Mouse (Mus musculus): ENCODE measurements at regions not wholly inside any gene's neighbourhood (a gene's known extent, or its start where the extent isn't known, plus 50 kb on each side); places are given as distances from the start of the nearest gene placed in this dataset.

- DNase-seq (ENCODE audit: low spot score), result no peak
Observed at GRCm38 (mm10) chr5:46092549-46092948, 235.1 kb upstream of the Lcorl start.

DNA sequence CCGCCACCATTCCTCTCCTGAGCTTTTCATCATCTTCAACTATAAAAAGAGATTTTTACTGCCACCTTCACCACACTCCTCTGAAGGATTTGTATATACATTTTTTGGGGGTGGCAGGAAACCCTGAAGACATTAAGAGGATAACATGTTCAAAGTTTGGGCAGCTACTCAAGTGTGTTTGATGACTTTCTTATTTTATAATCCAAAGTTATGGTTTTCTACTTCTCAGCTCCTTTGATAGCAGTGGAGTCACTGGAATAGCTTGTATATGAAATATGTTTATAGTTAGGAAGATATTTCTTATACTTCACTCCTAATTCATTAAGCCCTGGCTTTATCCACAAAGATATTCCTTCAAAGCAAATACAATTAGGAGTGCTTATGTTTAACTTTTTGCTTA, 229.5 kb upstream of the Lcorl start:
- no peak for DNase-seq (ENCODE audit: low spot score)

DNA sequence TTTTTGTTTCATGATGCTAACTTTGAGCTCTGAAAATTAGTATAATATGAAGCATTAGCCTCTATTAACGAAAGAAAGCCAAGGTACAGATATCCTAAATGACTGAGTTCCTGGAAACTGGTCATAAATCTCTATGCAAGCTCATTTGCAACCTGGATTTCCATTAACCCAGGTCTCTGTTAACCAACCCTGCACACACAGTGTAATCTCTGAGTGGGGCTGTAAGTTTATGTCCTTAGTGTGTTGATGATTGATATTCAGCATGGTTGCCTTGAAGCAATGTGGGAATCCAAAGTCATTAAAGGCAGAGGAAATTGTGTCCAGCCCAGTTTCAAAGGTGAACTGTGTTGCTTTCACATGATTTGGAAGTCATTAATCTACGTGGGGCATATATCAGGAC, 225.9 kb upstream of the Lcorl start:
- no peak for DNase-seq (ENCODE audit: low spot score)

GRCm38 (mm10) chr5:46073744-46074143, 216.3 kb upstream of the Lcorl start:
- DNase-seq (ENCODE audit: low spot score), result no peak

- DNase-seq (ENCODE audit: low spot score), result peak; percentile 60
Observed at GRCm38 (mm10) chr5:46073136-46073535, 215.7 kb upstream of the Lcorl start.

GRCm38 (mm10) chr5:46059910-46060309, 202.5 kb upstream of the Lcorl start:
- no peak for DNase-seq (ENCODE audit: low spot score)

GRCm38 (mm10) chr5:46054850-46055249, 197.4 kb upstream of the Lcorl start:
- DNase-seq (ENCODE audit: low spot score), result no peak

DNA sequence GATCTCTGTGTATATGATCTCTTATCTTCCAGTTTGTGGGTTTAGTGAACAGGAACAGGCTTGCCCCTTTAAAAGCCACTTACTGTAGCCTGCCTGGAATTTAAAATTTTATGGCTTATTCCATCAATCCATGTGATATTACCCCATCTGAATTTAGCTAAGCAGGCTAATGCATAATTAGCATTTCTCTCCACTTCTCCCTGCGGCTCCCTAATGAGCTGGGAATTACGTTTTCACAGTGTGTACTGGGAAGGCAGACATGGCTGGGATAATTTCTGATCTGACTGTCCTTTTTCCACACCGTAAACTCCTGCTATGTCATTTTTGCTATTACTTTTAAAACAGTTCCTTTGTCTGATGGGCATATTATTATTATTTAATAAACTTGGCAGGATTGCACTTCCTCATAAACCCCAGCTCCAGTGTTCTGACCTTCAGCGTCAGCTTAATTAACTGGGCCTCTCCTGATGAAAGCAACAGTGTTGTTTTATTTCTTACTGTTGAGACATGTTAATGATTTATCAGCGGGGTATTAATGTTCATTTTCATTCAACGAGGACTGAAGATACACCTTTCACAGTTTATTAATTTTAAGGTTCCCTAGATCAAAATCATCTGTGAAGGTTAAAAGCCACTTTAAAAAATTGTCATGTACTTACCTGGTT, 185.4 kb upstream of the Lcorl start:
- no peak for DNase-seq (ENCODE audit: low spot score)

GRCm38 (mm10) chr5:46033008-46033676, 175.7 kb upstream of the Lcorl start:
- DNase-seq (ENCODE audit: low spot score), result peak; percentile 17

- DNase-seq (ENCODE audit: low spot score), result no peak
Observed at GRCm38 (mm10) chr5:46032206-46032605, 174.8 kb upstream of the Lcorl start.

GRCm38 (mm10) chr5:46024138-46024537, 166.7 kb upstream of the Lcorl start:
- no peak for DNase-seq (ENCODE audit: low spot score)

- DNase-seq (ENCODE audit: low spot score), result no peak
Observed at GRCm38 (mm10) chr5:46023456-46023855, 166.0 kb upstream of the Lcorl start.

DNA sequence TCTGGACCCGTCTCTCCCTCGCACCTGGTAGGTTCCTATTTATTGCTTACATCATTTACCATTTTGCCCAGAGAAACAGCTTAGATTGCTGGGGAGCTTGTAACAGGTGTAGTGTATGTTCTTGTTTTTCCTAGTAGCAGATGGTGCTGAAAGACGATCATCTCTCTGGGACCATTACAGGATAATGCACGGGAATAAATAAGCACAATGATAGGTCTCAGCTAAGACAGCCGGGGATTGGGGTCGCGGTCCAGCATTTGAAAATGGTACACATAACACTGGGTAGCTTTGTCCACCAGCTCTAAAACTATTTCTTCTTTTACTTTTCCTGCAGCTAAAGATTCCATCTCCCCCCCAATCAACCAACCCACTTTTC, 164.6 kb upstream of the Lcorl start:
- no peak for DNase-seq (ENCODE audit: low spot score)

DNA sequence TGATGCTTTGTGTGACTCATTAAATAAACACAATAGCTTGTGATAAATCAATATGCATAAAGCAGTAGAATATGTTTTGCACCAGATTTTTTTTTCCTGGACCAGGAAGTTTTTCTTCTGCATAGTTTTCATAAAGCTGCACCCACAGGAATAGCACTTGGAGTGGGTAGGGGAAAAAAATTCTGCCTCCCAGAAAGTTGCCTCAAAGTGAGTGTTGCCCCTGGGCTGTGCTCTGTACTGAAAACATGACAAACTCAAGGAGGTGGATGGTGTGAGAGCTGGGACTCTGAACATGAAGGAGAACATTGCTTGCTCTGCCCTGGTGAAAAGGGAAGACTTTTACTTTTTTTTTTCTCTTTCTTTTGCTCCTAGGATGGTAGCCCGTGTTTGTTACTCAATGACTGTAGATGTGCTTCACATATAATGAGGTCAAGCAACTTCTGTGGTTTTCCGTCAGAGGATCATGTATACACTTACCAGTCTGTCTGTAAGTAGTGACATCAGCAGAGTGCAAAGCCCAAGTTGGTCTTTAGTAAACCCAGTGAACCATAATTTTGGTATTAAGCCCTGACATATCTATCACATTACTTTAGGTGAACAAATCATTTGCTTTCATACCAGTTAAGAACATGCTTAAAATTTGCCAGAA, 164.1 kb upstream of the Lcorl start:
- no peak for DNase-seq (ENCODE audit: low spot score)

- DNase-seq (ENCODE audit: low spot score), result no peak
Observed at GRCm38 (mm10) chr5:46020175-46020574, 162.8 kb upstream of the Lcorl start.

GRCm38 (mm10) chr5:46007446-46007845, 150.0 kb upstream of the Lcorl start:
- no peak for DNase-seq (ENCODE audit: low spot score)

GRCm38 (mm10) chr5:46006691-46007090, 149.3 kb upstream of the Lcorl start:
- no peak for DNase-seq (ENCODE audit: low spot score)

GRCm38 (mm10) chr5:46006228-46006627, 148.8 kb upstream of the Lcorl start:
- no peak for DNase-seq (ENCODE audit: low spot score)

GRCm38 (mm10) chr5:46005631-46006030, 148.2 kb upstream of the Lcorl start:
- no peak for DNase-seq (ENCODE audit: low spot score)

GRCm38 (mm10) chr5:46002011-46002410, 144.6 kb upstream of the Lcorl start:
- DNase-seq (ENCODE audit: low spot score), result no peak

DNA sequence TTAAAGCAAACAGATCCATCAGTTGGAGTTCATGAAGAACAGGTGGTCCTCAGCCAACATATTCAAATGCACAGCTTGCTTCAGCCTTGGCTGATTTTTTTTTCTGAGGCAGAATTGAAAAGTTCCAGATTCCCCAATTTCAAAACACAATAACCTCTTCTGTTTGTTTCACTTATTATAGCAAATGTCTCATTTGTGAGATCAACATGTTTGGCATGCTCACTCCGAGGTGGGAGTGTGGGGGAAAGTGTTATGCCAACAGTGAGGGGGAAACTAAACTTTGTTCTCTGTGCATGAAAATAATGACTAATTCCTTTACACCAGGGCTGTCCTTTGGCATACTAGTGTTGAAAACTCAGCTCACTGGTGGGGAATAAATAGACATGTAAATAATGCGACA, 100.4 kb upstream of the Lcorl start:
- no peak for DNase-seq (ENCODE audit: low spot score)

- no peak for DNase-seq (ENCODE audit: low spot score)
Observed at GRCm38 (mm10) chr5:45943970-45944369, 86.6 kb upstream of the Lcorl start.

- DNase-seq (ENCODE audit: low spot score), result no peak
Observed at GRCm38 (mm10) chr5:45932970-45933369, 75.6 kb upstream of the Lcorl start.
